ENCODE assay signal across 8 mouse cellular contexts in genomic region chr14:57889541-57890010, GRCm38 (mm10). TPM values are rescaled to one million over a fixed set of nuclear protein-coding genes. Genes with fewer than 3 reads are reported as not detected.
DNase-seq lines count a peak whose midpoint lies in the region; ATAC-seq and TF ChIP-seq lines count a peak whose summit lies in the region.

No protein-coding gene starts in this region.

- peak overlapping the region; percentile 57 for H3K27ac ChIP-seq in cerebellum, adult 2 months (ENCODE audit: insufficient read depth, low read length)
- peak overlapping the region; percentile 95 for H3K27ac ChIP-seq in limb, embryonic 10.5 days
- peak overlapping the region; percentile 61 for H3K27ac ChIP-seq in midbrain, embryonic 11.5 days (ENCODE audit: low read depth, low read length)

- no peaks in the 10 kb centered on the region for H3K9me3 ChIP-seq in limb, embryonic 10.5 days (replicated peaks)
- no peaks in the 10 kb centered on the region for H3K9me3 ChIP-seq in midbrain, embryonic 11.5 days (ENCODE audit: control insufficient read depth, low read length)

- peaks cover 12% of the 10 kb centered on the region for H3K36me3 ChIP-seq in limb, embryonic 10.5 days
- no peaks in the 10 kb centered on the region for H3K36me3 ChIP-seq in midbrain, embryonic 11.5 days (ENCODE audit: control insufficient read depth, insufficient read depth, low read length)

- H3K9ac ChIP-seq in midbrain, embryonic 11.5 days (ENCODE audit: low read length), result peak overlapping the region; percentile 93

- peak overlapping the region; percentile 52 for H3K4me2 ChIP-seq in midbrain, embryonic 11.5 days

- peak; percentile 7 for ATAC-seq in midbrain, embryonic 11.5 days (ENCODE audit: low FRiP score)

- peak overlapping the region; percentile 89 for H3K4me3 ChIP-seq in cerebellum, adult 2 months (replicated peaks; ENCODE audit: insufficient read depth, low read depth, low read length)
- H3K4me3 ChIP-seq in limb, embryonic 10.5 days, result peak overlapping the region; percentile 93
- peak overlapping the region; percentile 94 for H3K4me3 ChIP-seq in midbrain, embryonic 11.5 days (ENCODE audit: low read depth, low read length)

- H3K4me1 ChIP-seq in cerebellum, adult 2 months (ENCODE audit: control insufficient read depth, insufficient read depth, low read length), result no peaks in the 10 kb centered on the region
- peaks cover 3% of the 10 kb centered on the region; the same call in 1 of the 2 replicates for H3K4me1 ChIP-seq in limb, embryonic 10.5 days
- H3K4me1 ChIP-seq in midbrain, embryonic 11.5 days (ENCODE audit: control insufficient read depth, insufficient read depth, low read length), result no peaks in the 10 kb centered on the region

- WGBS in cerebellum, adult 2 months, result under 1% methylated on average over 37 of the region's 37 CpGs
- WGBS in limb, embryonic 10.5 days, result under 1% methylated on average over 37 of the region's 37 CpGs
- under 1% methylated on average over 32 of the region's 37 CpGs for WGBS in midbrain, embryonic 11.5 days

- H3K27me3 ChIP-seq in cerebellum, adult 2 months (ENCODE audit: control insufficient read depth, insufficient read depth, low read length), result no peaks in the 10 kb centered on the region; the same call in 1 of the 2 replicates
- H3K27me3 ChIP-seq in limb, embryonic 10.5 days (ENCODE audit: low read depth, poor library complexity, severe bottlenecking), result no peaks in the 10 kb centered on the region
- no peaks in the 10 kb centered on the region for H3K27me3 ChIP-seq in midbrain, embryonic 11.5 days (ENCODE audit: control insufficient read depth, insufficient read depth, low read length)

- TF ChIP-seq POLR2A in cerebellum, adult 2 months (IDR thresholded peaks at IDR 0.05; ENCODE audit: borderline replicate concordance, insufficient read depth, low read length), result no peak

- no peak for TF ChIP-seq CTCF in cerebellum, adult 2 months (IDR thresholded peaks at IDR 0.05; ENCODE audit: borderline replicate concordance, insufficient read depth, low read depth, low read length)

- no peak for DNase-seq in cerebellum, adult 2 months
- no peak for DNase-seq in cerebellum, adult 9-11 months
- DNase-seq in urinary bladder, adult 2 months (ENCODE audit: low spot score), result peak; percentile 26
- no peak for DNase-seq in urinary bladder, postnatal 10 days (ENCODE audit: low spot score)
- peak; percentile 54 for DNase-seq in forelimb bud, embryonic 11.5 days (ENCODE audit: low read depth, low spot score)
- DNase-seq in limb, embryonic 10.5 days (ENCODE audit: low spot score), result peak; percentile 68
- peak; percentile 95 for DNase-seq in midbrain, embryonic 11.5 days (ENCODE audit: low spot score, missing footprints)
- DNase-seq in urinary bladder, postnatal 25 days (ENCODE audit: low spot score), result peak; percentile 30

RNA-seq across cellular contexts. Expression of gene Zdhhc20, which starts 0.5 kb away (rescaled TPM):
- 31.4 and 39.8 TPM in 2 replicates for polyA plus RNA-seq in cerebellum, adult 2 months (2012; rRNA removed)
- polyA plus RNA-seq in urinary bladder, adult 2 months (2012; rRNA removed), result 29.8 and 31.0 TPM in 2 replicates
- 53.6 and 62.7 TPM in 2 replicates for polyA plus RNA-seq in limb, embryonic 10.5 days (2016; fragmentation: Nextera tagmentation; extraction: Ambion mirVana)
- 53.6 and 59.1 TPM in 2 replicates for polyA plus RNA-seq in midbrain, embryonic 11.5 days (2014; fragmentation: Nextera tagmentation; extraction: Ambion mirVana)

Comparison
In these comparisons a context has a peak if more than half of its experiments do, and no peak if none do; other contexts are left out.
1. DNase-seq: peak in urinary bladder, adult 2 months (single experiment), forelimb bud, embryonic 11.5 days (single experiment), limb, embryonic 10.5 days (single experiment), midbrain, embryonic 11.5 days (single experiment) and urinary bladder, postnatal 25 days (single experiment); none in cerebellum, adult 2 months (0 of 2), cerebellum, adult 9-11 months (single experiment) and urinary bladder, postnatal 10 days (single experiment).
2. Peak in every context shown above with its lines, with median percentiles within 50 percentile points of each other: H3K27ac ChIP-seq and H3K4me3 ChIP-seq.